Mouse (Mus musculus) cerebellum, adult 11 months (tissue): ENCODE results near the gene Serpinb7.

Experiments
- DNase-seq: peaks from one replicate; pipeline ENCODE4 v3.0.0; 2022

Serpinb7 gene

GRCm38 (mm10) chr1:107399355-107399754, at the start of gene Serpinb7:
Serpinb7 (plus strand) TSS chr1:107399655.
- no peak for DNase-seq

- no peak for DNase-seq
These were observed 49.1 kb upstream of the Serpinb7 start for GRCm38 (mm10) chr1:107350392-107350791.

- DNase-seq = no peak
These were observed 48.3 kb upstream of the Serpinb7 start for GRCm38 (mm10) chr1:107351115-107351514.

- DNase-seq = no peak
These were observed 46.4 kb upstream of the Serpinb7 start for GRCm38 (mm10) chr1:107353046-107353445.

GRCm38 (mm10) chr1:107360898-107361297, 38.6 kb upstream of the Serpinb7 start, which contains the start of gene Serpinb11:
Serpinb11 (plus strand) TSS chr1:107361198.
- DNase-seq = no peak

GRCm38 (mm10) chr1:107365973-107366372, 33.5 kb upstream of the Serpinb7 start:
- DNase-seq = no peak

GRCm38 (mm10) chr1:107368944-107369343, 30.5 kb upstream of the Serpinb7 start:
- no peak for DNase-seq

- no peak for DNase-seq
These were observed 22.5 kb upstream of the Serpinb7 start for GRCm38 (mm10) chr1:107376952-107377351.

GRCm38 (mm10) chr1:107378368-107378767, 21.1 kb upstream of the Serpinb7 start:
- DNase-seq = no peak

- DNase-seq = no peak
These were observed 18.0 kb upstream of the Serpinb7 start for GRCm38 (mm10) chr1:107381491-107381890.

- no peak for DNase-seq
These were observed 17.1 kb upstream of the Serpinb7 start for GRCm38 (mm10) chr1:107382404-107382803.

GRCm38 (mm10) chr1:107384532-107384931, 14.9 kb upstream of the Serpinb7 start:
- DNase-seq = no peak

- DNase-seq = no peak
These were observed 9.7 kb upstream of the Serpinb7 start for GRCm38 (mm10) chr1:107389753-107390152.

- DNase-seq = no peak
These were observed 2.0 kb upstream of the Serpinb7 start for GRCm38 (mm10) chr1:107397481-107397880.

- DNase-seq = no peak
These were observed 2.6 kb downstream of the Serpinb7 start for GRCm38 (mm10) chr1:107402082-107402481.

- no peak for DNase-seq
These were observed 15.2 kb downstream of the Serpinb7 start for GRCm38 (mm10) chr1:107414650-107415049.

- DNase-seq = no peak
These were observed 23.0 kb downstream of the Serpinb7 start for GRCm38 (mm10) chr1:107422487-107422886.

- no peak for DNase-seq
These were observed 31.8 kb downstream of the Serpinb7 start for GRCm38 (mm10) chr1:107431253-107431652.

GRCm38 (mm10) chr1:107435528-107435927, 36.1 kb downstream of the Serpinb7 start:
- no peak for DNase-seq

- DNase-seq = no peak
These were observed 40.0 kb downstream of the Serpinb7 start for GRCm38 (mm10) chr1:107439462-107439861.

- DNase-seq = no peak
These were observed 45.9 kb downstream of the Serpinb7 start for GRCm38 (mm10) chr1:107445352-107445751.

- no peak for DNase-seq
These were observed 47.9 kb downstream of the Serpinb7 start for GRCm38 (mm10) chr1:107447228-107447931.

- no peak for DNase-seq
These were observed 80.5 kb downstream of the Serpinb7 start for GRCm38 (mm10) chr1:107479909-107480308.

- DNase-seq = peak; percentile 48
These were observed 82.0 kb downstream of the Serpinb7 start for GRCm38 (mm10) chr1:107481452-107481851.

- no peak for DNase-seq
These were observed 90.1 kb downstream of the Serpinb7 start for GRCm38 (mm10) chr1:107489577-107489976.
